Mouse (Mus musculus): Measurements from ENCODE around the gene Hyal6. TPM values are rescaled to one million over a fixed set of nuclear protein-coding genes. Genes with fewer than 3 reads are reported as not detected.

Gene Hyal6
- total RNA-seq (2012; rRNA removed) = not detected in 2 replicates

DNA sequence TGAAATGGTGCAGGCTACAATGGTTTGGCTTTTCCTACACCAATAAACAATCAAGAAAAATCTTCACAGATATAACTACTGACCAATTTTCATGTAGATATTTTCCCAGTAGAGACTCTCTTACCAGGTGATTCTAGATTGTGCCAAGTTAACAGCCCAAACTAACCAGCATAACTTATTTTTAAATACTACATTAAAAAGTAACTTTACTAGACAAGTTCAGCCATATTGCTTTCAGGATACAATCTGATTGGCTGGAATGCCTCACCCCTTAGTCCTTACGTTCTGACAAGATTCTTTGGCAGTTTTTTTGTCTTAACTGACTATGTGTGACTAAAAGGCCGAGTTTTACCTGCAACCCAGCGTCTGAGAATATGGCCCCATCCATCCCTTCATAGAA is at the start of gene Hyal6:
Hyal6 (plus strand) TSS at position 301 of the 400 bp plus-strand sequence.
- H3K4me3 ChIP-seq (ENCODE audit: insufficient read depth in 1 of 2, low read depth in 1 of 2, low read length in 2 of 2, poor library complexity in 1 of 2, severe bottlenecking in 1 of 2) = no peak within 1 kb of the TSS
- in situ Hi-C loops (cut with MboI; ENCODE audit: low sequenced_read_pairs in 2 of 2, unreplicated experiment in 2 of 2) = no loop called here
- H3K9me3 ChIP-seq (ENCODE audit: control insufficient read depth, insufficient read depth, low read depth, low read length) = no peaks in the 10 kb centered on the region
- H3K4me1 ChIP-seq (ENCODE audit: control insufficient read depth in 2 of 2, insufficient read depth in 2 of 2, low read length in 2 of 2, poor library complexity in 1 of 2) = no peaks in the 10 kb centered on the region
- no peaks in the 10 kb centered on the region for H3K36me3 ChIP-seq (ENCODE audit: control insufficient read depth, insufficient read depth, low read length, poor library complexity, severe bottlenecking)
- H3K27ac ChIP-seq (ENCODE audit: insufficient read depth, low read depth, low read length, poor library complexity, severe bottlenecking) = no peak within 1 kb of the TSS
- TF ChIP-seq CHD2 (IDR thresholded peaks at IDR 0.05; ENCODE audit: low read depth, low read length) (no peak), ZNF384 (IDR thresholded peaks at IDR 0.05; ENCODE audit: low read depth, low read length) (no peak), MAFK (IDR thresholded peaks at IDR 0.05; ENCODE audit: insufficient read depth, low read depth, low read length) (no peak), ZC3H11A (IDR thresholded peaks at IDR 0.05; ENCODE audit: borderline replicate concordance, low read depth, low read length) (no peak), HCFC1 (IDR thresholded peaks at IDR 0.05; ENCODE audit: borderline replicate concordance, insufficient read depth, low read length) (no peak)
- DNase-seq (ENCODE audit: low read depth, low spot score) = no peak
- no peak within 1 kb of the TSS for H3K9ac ChIP-seq (ENCODE audit: insufficient read depth, low read depth, low read length, poor library complexity, severe bottlenecking)

DNA sequence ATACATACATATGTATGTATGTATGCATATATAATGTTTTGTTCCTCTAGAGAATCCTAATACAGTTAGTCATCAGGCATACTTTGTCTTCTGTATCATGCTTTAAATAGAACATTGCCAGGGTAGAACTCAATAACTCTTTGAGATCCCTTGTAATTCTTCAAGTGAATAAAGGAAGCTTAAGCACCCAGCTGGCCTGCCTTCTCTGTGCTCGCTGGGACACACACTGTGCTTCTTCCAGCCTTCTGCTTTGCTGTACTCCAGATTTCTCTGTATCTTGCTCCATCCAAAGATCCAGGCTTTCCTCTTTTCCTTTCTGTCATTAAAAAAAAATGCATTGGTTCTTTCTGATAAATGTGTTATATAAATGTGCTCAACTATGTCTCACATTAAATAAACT is 45.2 kb upstream of the Hyal6 start:
- in situ Hi-C loops (cut with MboI; ENCODE audit: low sequenced_read_pairs in 2 of 2, unreplicated experiment in 2 of 2) = no loop called here
- H3K27ac ChIP-seq (ENCODE audit: insufficient read depth, low read depth, low read length, poor library complexity, severe bottlenecking) = no peak overlapping the region
- DNase-seq (ENCODE audit: low read depth, low spot score) = no peak
- TF ChIP-seq MAFK (IDR thresholded peaks at IDR 0.05; ENCODE audit: insufficient read depth, low read depth, low read length) (no peak), CHD2 (IDR thresholded peaks at IDR 0.05; ENCODE audit: low read depth, low read length) (no peak), ZC3H11A (IDR thresholded peaks at IDR 0.05; ENCODE audit: borderline replicate concordance, low read depth, low read length) (no peak), HCFC1 (IDR thresholded peaks at IDR 0.05; ENCODE audit: borderline replicate concordance, insufficient read depth, low read length) (no peak)
- no peak overlapping the region for H3K9ac ChIP-seq (ENCODE audit: insufficient read depth, low read depth, low read length, poor library complexity, severe bottlenecking)
- no peaks in the 10 kb centered on the region for H3K9me3 ChIP-seq (ENCODE audit: control insufficient read depth, insufficient read depth, low read depth, low read length)
- H3K4me1 ChIP-seq (ENCODE audit: control insufficient read depth in 2 of 2, insufficient read depth in 2 of 2, low read length in 2 of 2, poor library complexity in 1 of 2) = no peaks in the 10 kb centered on the region
- no peaks in the 10 kb centered on the region for H3K36me3 ChIP-seq (ENCODE audit: control insufficient read depth, insufficient read depth, low read length, poor library complexity, severe bottlenecking)
- H3K4me3 ChIP-seq (ENCODE audit: insufficient read depth in 1 of 2, low read depth in 1 of 2, low read length in 2 of 2, poor library complexity in 1 of 2, severe bottlenecking in 1 of 2) = no peak overlapping the region

DNA sequence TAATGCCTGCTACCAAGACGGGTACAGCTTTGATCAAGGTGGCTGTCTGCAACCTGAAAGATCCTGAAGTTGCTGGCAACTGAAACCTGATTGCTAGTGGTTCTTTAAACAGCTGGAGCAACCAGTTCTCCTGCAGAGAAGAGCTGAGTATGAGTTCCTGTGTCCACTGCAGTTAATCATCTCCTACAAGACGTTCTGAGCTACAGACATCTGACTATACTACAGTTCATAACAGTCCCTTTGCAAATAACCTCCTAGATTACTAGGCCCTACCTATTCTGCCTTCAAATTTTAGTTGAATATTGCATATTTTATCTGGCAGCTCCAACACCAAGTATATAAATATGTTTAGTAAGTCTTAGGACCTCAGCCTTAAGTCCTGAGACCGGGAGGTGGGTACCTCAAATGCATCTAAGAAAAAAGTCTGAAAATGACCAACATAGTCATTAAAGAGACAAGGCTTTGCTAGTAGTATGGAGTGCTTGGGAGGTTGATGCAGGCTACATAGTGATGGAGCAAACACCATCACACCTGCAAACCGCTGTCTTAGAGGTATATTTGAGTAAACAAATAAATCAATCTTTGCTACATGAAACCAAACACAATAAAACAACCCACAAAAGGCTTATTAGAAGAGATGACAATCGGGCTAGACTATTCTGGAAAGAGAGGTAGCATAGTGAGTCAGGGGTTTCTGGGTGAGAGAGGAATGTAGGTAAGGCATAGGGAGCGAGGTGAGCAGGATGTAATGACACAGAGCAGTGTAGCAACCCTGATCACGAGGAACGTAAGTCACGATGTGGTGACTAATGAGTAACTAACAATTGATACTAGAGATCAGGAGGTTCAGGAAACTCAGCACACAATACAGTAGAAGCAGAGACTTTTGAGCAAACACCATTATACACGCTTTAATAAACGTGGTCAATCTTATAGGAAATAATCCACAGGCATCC is 38.3 kb upstream of the Hyal6 start:
- in situ Hi-C loops (cut with MboI; ENCODE audit: low sequenced_read_pairs in 2 of 2, unreplicated experiment in 2 of 2) = no loop called here
- Histone ChIP-seq H3K9me3 (ENCODE audit: control insufficient read depth, insufficient read depth, low read depth, low read length) (no peaks in the 10 kb centered on the region), H3K27ac (ENCODE audit: insufficient read depth, low read depth, low read length, poor library complexity, severe bottlenecking) (no peak overlapping the region), H3K36me3 (ENCODE audit: control insufficient read depth, insufficient read depth, low read length, poor library complexity, severe bottlenecking) (no peaks in the 10 kb centered on the region), H3K4me1 (ENCODE audit: control insufficient read depth in 2 of 2, insufficient read depth in 2 of 2, low read length in 2 of 2, poor library complexity in 1 of 2) (peaks cover 4 to 6% of the 10 kb centered on the region in 2 experiments; a peak in 3 of 4 replicates), H3K9ac (ENCODE audit: insufficient read depth, low read depth, low read length, poor library complexity, severe bottlenecking) (no peak overlapping the region), H3K4me3 (ENCODE audit: insufficient read depth in 1 of 2, low read depth in 1 of 2, low read length in 2 of 2, poor library complexity in 1 of 2, severe bottlenecking in 1 of 2) (no peak overlapping the region)
- TF ChIP-seq ZNF384 (IDR thresholded peaks at IDR 0.05; ENCODE audit: low read depth, low read length) (no peak), CHD2 (IDR thresholded peaks at IDR 0.05; ENCODE audit: low read depth, low read length) (no peak), ZC3H11A (IDR thresholded peaks at IDR 0.05; ENCODE audit: borderline replicate concordance, low read depth, low read length) (no peak), MAFK (IDR thresholded peaks at IDR 0.05; ENCODE audit: insufficient read depth, low read depth, low read length) (no peak), HCFC1 (IDR thresholded peaks at IDR 0.05; ENCODE audit: borderline replicate concordance, insufficient read depth, low read length) (no peak)
- no peak for DNase-seq (ENCODE audit: low read depth, low spot score)

DNA sequence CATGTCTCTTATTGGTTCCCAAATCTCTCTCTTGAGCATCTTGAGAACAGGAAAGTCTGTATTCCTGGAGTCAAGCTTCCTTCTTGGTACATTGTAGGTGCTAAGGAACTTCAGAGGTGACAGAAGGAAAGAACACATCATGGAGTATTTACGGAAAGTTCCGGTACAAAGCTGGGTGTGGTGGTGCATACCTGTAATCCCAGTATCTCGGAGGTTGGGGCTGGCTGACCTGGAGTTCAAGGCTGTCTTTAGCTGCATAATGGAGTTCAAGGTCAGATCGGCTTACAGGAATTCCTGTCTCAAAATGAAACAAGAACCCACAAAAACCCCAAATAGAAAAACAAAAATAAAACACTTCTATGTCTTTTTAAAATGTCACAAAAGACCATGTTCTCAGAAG is 36.9 kb upstream of the Hyal6 start:
- DNase-seq (ENCODE audit: low read depth, low spot score) = no peak
- H3K4me3 ChIP-seq (ENCODE audit: insufficient read depth in 1 of 2, low read depth in 1 of 2, low read length in 2 of 2, poor library complexity in 1 of 2, severe bottlenecking in 1 of 2) = no peak overlapping the region
- no peaks in the 10 kb centered on the region for H3K36me3 ChIP-seq (ENCODE audit: control insufficient read depth, insufficient read depth, low read length, poor library complexity, severe bottlenecking)
- no peak overlapping the region for H3K9ac ChIP-seq (ENCODE audit: insufficient read depth, low read depth, low read length, poor library complexity, severe bottlenecking)
- peaks cover 4 to 6% of the 10 kb centered on the region in 2 experiments; a peak in 3 of 4 replicates for H3K4me1 ChIP-seq (ENCODE audit: control insufficient read depth in 2 of 2, insufficient read depth in 2 of 2, low read length in 2 of 2, poor library complexity in 1 of 2)
- in situ Hi-C loops (cut with MboI; ENCODE audit: low sequenced_read_pairs in 2 of 2, unreplicated experiment in 2 of 2) = no loop called here
- no peak overlapping the region for H3K27ac ChIP-seq (ENCODE audit: insufficient read depth, low read depth, low read length, poor library complexity, severe bottlenecking)
- no peaks in the 10 kb centered on the region for H3K9me3 ChIP-seq (ENCODE audit: control insufficient read depth, insufficient read depth, low read depth, low read length)
- no peak for TF ChIP-seq HCFC1 (IDR thresholded peaks at IDR 0.05; ENCODE audit: borderline replicate concordance, insufficient read depth, low read length)
- no peak for TF ChIP-seq ZC3H11A (IDR thresholded peaks at IDR 0.05; ENCODE audit: borderline replicate concordance, low read depth, low read length)
- TF ChIP-seq MAFK (IDR thresholded peaks at IDR 0.05; ENCODE audit: insufficient read depth, low read depth, low read length) = no peak

All from ES-E14 (cell line).